Mouse (Mus musculus) stomach, embryonic 15.5 days (tissue): ENCODE data around the gene 2700081O15Rik. TPM values are rescaled to one million over a fixed set of nuclear protein-coding genes. Genes with fewer than 3 reads are reported as not detected.

Experiments used
- ATAC-seq: fragments of 200-750 bp; cut with Nextera tagmentation; 2 replicates; pipeline ENCODE4 v1.8.0; 2017; ENCODE audit warnings: low read depth, moderate number of reproducible peaks, moderate TSS enrichment; ENCODE audit not compliant: insufficient read depth, low FRiP score
- H3K27ac ChIP-seq: fragments of 300-500 bp; sonication (generic); 2 replicates; pipeline ENCODE4 v1.5.1; 2015; ENCODE audit warnings: mild to moderate bottlenecking, inconsistent platforms
- H3K27me3 ChIP-seq: fragments of 300-500 bp; sonication (generic); replicated peaks from 2 replicates; pipeline ENCODE4 v1.6.1; 2015; ENCODE audit warnings: inconsistent platforms
- H3K36me3 ChIP-seq: fragments of 300-500 bp; sonication (generic); 2 replicates; pipeline ENCODE4 v1.6.1; 2015; ENCODE audit warnings: inconsistent platforms
- H3K4me1 ChIP-seq: fragments of 300-500 bp; sonication (generic); 2 replicates; pipeline ENCODE4 v1.6.1; 2015; ENCODE audit warnings: inconsistent platforms
- H3K4me2 ChIP-seq: fragments of 300-500 bp; sonication (generic); 2 replicates; pipeline ENCODE4 v1.6.1; 2015; ENCODE audit warnings: mild to moderate bottlenecking, inconsistent platforms
- H3K4me3 ChIP-seq: fragments of 300-500 bp; sonication (generic); replicated peaks from 2 replicates; pipeline ENCODE4 v1.5.1; 2015; ENCODE audit warnings: inconsistent platforms
- H3K9ac ChIP-seq: fragments of 300-500 bp; sonication (generic); 2 replicates; pipeline ENCODE4 v1.6.1; 2015; ENCODE audit warnings: inconsistent platforms
- H3K9me3 ChIP-seq: fragments of 300-500 bp; sonication (generic); 2 replicates; pipeline ENCODE4 v1.6.1; 2016; ENCODE audit warnings: inconsistent platforms
- WGBS: fragments of 180-500 bp; shearing (Covaris S2); methylation state at CpG from one replicate; pipeline ENCODE4 v1.1.7; 2015; 5-methylcytosine and 5-hydroxymethylcytosine counted together
- microRNA-seq: library from miRNA; unstranded; fragments of <30 nt; microRNA quantifications from one replicate; pipeline ENCODE4, GENCODE M21; 2016
- polyA plus RNA-seq: library from polyadenylated mRNA; unstranded; fragments of >200 nt; fragmentation: Nextera tagmentation; extraction: Ambion mirVana; gene quantifications from 2 replicates; pipeline ENCODE4 v1.2.1, GENCODE M21; 2015

The 2700081O15Rik gene
- polyA plus RNA-seq, 1 experiment from 2014 or later: 6.5 TPM

DNA sequence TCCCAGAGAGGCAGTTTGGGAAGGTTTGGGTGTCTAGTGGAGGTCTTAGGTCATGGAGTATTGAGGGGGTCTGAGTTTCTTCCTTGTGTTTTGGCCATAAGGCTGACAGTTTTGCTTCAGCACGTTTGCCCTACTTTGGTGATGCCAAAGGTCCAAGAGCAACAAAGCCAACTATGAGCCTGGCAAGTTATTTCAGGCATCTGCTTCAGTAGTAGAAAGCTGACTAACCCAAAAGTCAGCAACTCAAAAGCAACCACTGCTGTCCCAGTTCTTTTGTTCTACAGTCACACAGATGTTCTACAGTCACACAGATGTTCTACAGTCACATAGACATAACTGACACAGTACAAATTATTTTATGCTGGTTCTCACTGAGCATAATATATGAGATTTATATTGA is 28.2 kb downstream of the 2700081O15Rik start:
- no peaks in the 10 kb centered on the region for H3K36me3 ChIP-seq
- 74% methylated on average over 1 of the region's 1 CpGs for WGBS
- H3K27me3 ChIP-seq: no peaks in the 10 kb centered on the region
- H3K4me3 ChIP-seq: no peak overlapping the region
- no peak for ATAC-seq
- H3K4me2 ChIP-seq: no peak overlapping the region
- H3K9me3 ChIP-seq: no peaks in the 10 kb centered on the region
- peaks cover 9% of the 10 kb centered on the region; the same call in 1 of the 2 replicates for H3K4me1 ChIP-seq
- H3K27ac ChIP-seq: no peak overlapping the region
- no peak overlapping the region for H3K9ac ChIP-seq

- WGBS: 59% methylated on average over 2 of the region's 2 CpGs
- Histone ChIP-seq H3K4me1 (no peaks in the 10 kb centered on the region), H3K9me3 (no peaks in the 10 kb centered on the region), H3K4me2 (no peak overlapping the region), H3K4me3 (no peak overlapping the region), H3K36me3 (no peaks in the 10 kb centered on the region), H3K9ac (no peak overlapping the region), H3K27ac (no peak overlapping the region), H3K27me3 (no peaks in the 10 kb centered on the region)
- no peak for ATAC-seq
Observed at GRCm38 (mm10) chr19:7456803-7457202, 39.4 kb downstream of the 2700081O15Rik start.

- Histone ChIP-seq H3K27ac (no peak overlapping the region), H3K4me3 (no peak overlapping the region), H3K4me1 (no peaks in the 10 kb centered on the region), H3K9ac (no peak overlapping the region), H3K36me3 (no peaks in the 10 kb centered on the region), H3K4me2 (no peak overlapping the region), H3K9me3 (no peaks in the 10 kb centered on the region), H3K27me3 (no peaks in the 10 kb centered on the region)
- ATAC-seq: no peak
Observed at GRCm38 (mm10) chr19:7458901-7459300, 41.5 kb downstream of the 2700081O15Rik start.

DNA sequence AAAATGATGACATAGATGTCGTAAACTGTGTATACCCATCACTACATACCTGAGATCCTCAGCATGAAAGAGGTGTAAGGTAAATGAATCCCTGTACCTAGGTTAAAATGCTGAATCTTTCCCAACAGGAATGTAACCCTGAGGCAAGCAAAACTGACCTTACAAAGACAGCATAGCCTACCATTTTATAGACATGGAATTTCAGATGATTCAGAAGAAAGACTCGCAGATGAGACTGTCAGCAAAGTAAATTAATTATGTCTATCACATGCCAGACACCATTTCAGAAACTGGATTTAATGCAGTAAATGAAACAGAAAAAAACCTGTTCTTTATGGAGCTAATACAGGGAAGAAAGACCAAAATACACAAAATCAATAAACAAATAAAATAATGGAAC is 41.9 kb downstream of the 2700081O15Rik start:
- ATAC-seq: no peak
- no peak overlapping the region for H3K9ac ChIP-seq
- H3K36me3 ChIP-seq: no peaks in the 10 kb centered on the region
- H3K4me3 ChIP-seq: no peak overlapping the region
- no peak overlapping the region for H3K4me2 ChIP-seq
- no peaks in the 10 kb centered on the region for H3K4me1 ChIP-seq
- 82% methylated on average over 2 of the region's 2 CpGs for WGBS
- H3K27me3 ChIP-seq: no peaks in the 10 kb centered on the region
- no peak overlapping the region for H3K27ac ChIP-seq
- H3K9me3 ChIP-seq: no peaks in the 10 kb centered on the region

DNA sequence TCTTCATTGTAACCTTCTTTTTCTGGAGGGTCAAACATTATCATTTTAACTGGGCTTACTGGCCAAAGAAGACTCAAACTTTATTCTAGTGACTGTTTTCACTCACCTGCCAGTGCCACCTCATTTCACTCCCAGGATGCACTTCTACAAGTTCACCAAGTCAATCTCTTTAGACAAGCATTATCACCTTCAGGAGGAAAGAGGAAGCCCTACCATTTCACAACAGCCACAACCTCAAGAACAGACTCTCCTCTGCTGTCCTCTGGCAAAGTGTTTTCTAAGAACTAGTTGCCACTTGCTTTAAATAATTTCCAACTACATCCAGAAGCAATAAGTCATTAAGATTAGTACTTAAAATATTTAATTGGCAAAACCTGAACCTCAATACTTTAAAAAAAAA is 50.5 kb downstream of the 2700081O15Rik start:
- H3K27me3 ChIP-seq: no peaks in the 10 kb centered on the region
- no peak overlapping the region for H3K9ac ChIP-seq
- no peaks in the 10 kb centered on the region for H3K9me3 ChIP-seq
- H3K36me3 ChIP-seq: no peaks in the 10 kb centered on the region
- H3K4me1 ChIP-seq: peaks cover 3% of the 10 kb centered on the region; the same call in 1 of the 2 replicates
- H3K27ac ChIP-seq: no peak overlapping the region
- H3K4me2 ChIP-seq: no peak overlapping the region
- no peak for ATAC-seq
- no peak overlapping the region for H3K4me3 ChIP-seq

DNA sequence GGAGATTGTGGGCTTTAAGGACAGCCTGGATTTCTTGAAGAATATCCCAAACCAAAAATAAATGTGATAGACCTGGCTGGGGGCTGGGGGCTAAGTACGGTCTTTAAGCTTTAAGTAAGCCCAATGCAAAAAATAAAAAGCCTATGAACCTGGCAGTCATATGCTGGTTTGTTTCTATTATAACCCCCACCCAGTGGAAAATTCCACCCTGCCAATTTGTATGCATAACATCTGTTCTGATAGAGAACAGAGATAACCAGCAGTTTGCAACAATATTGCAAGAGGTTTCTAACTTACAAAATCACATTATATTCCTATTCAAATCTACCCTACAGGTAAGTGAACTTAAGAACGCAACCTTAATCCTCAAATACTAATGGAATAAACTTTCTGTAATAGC is 53.2 kb downstream of the 2700081O15Rik start:
- H3K4me2 ChIP-seq: no peak overlapping the region
- H3K4me3 ChIP-seq: no peak overlapping the region
- H3K4me1 ChIP-seq: peaks cover 3% of the 10 kb centered on the region; the same call in 1 of the 2 replicates
- WGBS: 66% methylated on average over 2 of the region's 2 CpGs
- no peak overlapping the region for H3K9ac ChIP-seq
- H3K9me3 ChIP-seq: no peaks in the 10 kb centered on the region
- ATAC-seq: no peak
- peaks cover 3% of the 10 kb centered on the region; the same call in 1 of the 2 replicates for H3K36me3 ChIP-seq
- no peaks in the 10 kb centered on the region for H3K27me3 ChIP-seq
- no peak overlapping the region for H3K27ac ChIP-seq

Small RNAs within 50 kb of the gene (microRNA-seq; reads per million reads assigned to microRNA genes)
- 1.5 reads per million for gene Mir6991

Other genes starting within 250 kb of the 2700081O15Rik start
- 163 and 169 TPM in 2 replicates for gene Otub1, start 211.3 kb upstream of the 2700081O15Rik start, polyA plus RNA-seq
- 988 and 1,377 TPM in 2 replicates for gene Cox8a, start 200.0 kb upstream of the 2700081O15Rik start, polyA plus RNA-seq
- gene Naa40, start 176.4 kb upstream of the 2700081O15Rik start, polyA plus RNA-seq: 47.0 and 51.6 TPM in 2 replicates
- gene Rcor2, start 150.3 kb upstream of the 2700081O15Rik start, polyA plus RNA-seq: 13.4 and 15.0 TPM in 2 replicates
- gene Mark2, start 75.8 kb upstream of the 2700081O15Rik start, polyA plus RNA-seq: 55.7 and 57.7 TPM in 2 replicates
- gene Spindoc, start 34.6 kb upstream of the 2700081O15Rik start, polyA plus RNA-seq: 22.5 and 22.8 TPM in 2 replicates
- gene Rtn3, start 65.7 kb downstream of the 2700081O15Rik start, polyA plus RNA-seq: 140 and 149 TPM in 2 replicates
- gene Atl3, start 76.4 kb downstream of the 2700081O15Rik start, polyA plus RNA-seq: 17.1 and 17.4 TPM in 2 replicates
- 10.7 and 13.2 TPM in 2 replicates for gene Pla2g16, start 139.8 kb downstream of the 2700081O15Rik start, polyA plus RNA-seq
- 2.3 and 3.5 TPM in 2 replicates for gene Lgals12, start 189.6 kb downstream of the 2700081O15Rik start, polyA plus RNA-seq
- not detected in 2 replicates for gene Hrasls5, start 194.9 kb downstream of the 2700081O15Rik start, polyA plus RNA-seq